Mouse (Mus musculus) right cerebral cortex, postnatal 4 days (tissue): ENCODE measurements around the gene Lingo4.

Experiments
- DNase-seq: peaks from one replicate; pipeline ENCODE4 v3.0.0-alpha.2; 2022

Gene Lingo4

GRCm38 (mm10) chr3:94388047-94388446 lies 10.3 kb upstream of the Lingo4 start:
- no peak for DNase-seq

GRCm38 (mm10) chr3:94389420-94389819 lies 8.9 kb upstream of the Lingo4 start:
- no peak for DNase-seq

GRCm38 (mm10) chr3:94391001-94391400 lies 7.3 kb upstream of the Lingo4 start:
- DNase-seq = no peak

DNA sequence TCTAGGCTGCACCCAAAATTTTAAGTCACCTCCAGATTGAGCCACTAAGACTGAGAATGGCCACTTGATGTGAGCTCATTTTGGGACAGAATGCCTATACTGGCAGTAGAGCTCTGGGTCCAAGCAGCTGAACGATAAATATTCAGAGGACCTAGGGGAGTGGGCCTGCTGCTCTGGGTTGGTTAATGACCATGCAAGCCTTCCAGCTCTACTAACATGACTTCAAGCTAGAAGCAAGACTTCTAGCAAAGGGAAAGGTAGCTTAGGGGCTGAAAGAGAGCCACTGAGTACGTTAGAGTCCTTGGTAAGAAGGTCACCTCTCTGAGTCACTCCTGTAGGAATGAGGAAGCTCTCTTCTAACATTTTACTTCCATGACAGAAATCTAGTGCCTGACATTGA lies 6.2 kb upstream of the Lingo4 start:
- no peak for DNase-seq

GRCm38 (mm10) chr3:94393049-94393448 lies 5.3 kb upstream of the Lingo4 start:
- DNase-seq = no peak

- no peak for DNase-seq
These were observed 2.0 kb upstream of the Lingo4 start for GRCm38 (mm10) chr3:94396336-94396735.

DNA sequence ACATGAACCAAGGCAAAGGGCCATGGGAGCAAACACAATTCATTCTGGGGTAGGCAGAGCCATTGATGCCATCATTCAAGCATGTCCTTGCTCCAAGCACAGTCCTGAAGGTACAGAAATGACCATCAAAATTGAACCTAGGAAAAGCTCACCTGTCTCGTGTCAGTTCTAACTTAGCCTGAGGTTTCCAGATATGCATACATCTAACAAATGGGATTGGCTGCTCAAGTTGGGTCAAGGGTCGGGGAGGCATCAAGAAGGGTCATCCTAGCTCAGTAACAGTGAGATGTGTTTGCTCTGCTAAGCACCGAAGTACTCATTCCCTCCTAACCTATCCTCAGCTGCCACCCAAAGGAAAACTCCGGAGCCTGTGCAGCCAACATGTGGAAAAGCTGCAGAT lies 1.5 kb upstream of the Lingo4 start:
- DNase-seq = no peak

DNA sequence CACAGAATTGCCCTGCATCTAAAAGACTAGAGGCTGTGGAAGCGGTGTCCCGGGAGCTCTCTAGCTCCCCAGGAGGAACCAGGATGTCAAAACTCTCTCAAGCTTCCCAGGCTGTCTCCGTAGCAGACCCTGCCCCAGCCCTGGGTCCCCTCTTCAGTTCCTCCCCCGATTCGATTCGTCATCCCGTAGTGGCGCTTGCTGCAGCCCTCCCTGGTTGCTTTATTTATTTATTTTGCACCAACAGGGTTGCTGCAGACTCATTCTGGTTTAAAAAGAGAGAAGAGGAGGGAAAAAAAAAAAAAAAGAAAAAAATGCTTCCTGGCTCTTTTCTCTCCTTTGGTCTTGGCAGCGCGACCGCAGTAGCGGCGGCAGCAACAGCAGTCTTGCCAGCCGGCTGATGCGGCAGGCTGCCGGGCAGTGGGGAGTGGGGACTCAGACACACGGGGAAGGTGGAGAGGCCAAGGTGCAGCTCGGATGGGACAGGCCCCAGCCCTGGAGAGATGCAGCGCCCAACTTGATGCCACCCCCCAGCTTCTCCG lies 695 bp downstream of the Lingo4 start:
- peak; percentile 47 for DNase-seq

DNA sequence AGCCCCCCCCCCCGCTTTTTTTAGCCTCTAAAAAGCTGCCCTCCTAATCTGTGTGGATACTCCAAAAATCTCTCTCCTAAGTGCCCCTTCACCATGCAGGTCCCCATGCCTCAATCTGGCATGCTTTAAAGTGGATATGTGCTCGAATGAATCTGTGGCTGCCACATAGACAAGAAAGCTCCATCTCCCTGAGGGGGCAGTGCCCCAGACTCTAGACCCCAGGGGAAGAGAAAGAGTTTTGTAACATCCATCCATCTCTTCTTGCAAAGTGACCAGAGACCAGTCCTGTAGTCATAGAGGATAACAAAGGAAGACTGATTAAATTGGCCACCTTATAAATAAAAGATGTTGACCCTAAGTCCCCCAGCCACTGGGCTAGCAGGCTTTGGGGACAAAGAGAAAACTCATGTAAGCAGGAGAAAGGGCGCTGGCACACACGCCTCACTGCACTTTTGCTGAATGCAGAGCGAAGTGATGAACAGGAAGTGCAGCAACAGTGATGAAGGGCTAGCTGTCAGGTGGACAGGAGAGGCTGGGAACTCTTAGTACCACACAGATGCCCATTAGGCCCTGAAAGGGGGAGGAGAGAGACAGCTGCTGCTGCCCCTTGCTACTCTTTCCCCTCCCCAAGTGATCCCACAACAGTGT lies 1.5 kb downstream of the Lingo4 start:
- no peak for DNase-seq

DNA sequence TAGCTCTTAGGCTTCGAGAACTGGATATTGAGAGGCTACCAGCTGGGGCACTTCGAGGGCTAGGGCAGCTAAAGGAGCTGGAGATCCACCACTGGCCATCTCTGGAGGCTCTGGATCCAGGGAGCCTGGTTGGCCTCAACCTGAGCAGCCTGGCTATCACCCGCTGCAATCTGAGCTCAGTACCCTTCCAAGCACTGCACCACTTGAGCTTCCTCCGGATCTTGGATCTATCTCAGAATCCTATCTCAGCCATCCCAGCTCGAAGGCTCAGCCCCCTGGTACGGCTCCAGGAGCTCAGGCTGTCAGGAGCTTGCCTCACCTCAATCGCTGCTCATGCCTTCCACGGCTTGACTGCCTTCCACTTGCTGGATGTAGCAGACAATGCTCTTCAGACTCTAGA lies 4.1 kb downstream of the Lingo4 start:
- DNase-seq = no peak

GRCm38 (mm10) chr3:94404366-94405054 lies 6.2 kb downstream of the Lingo4 start:
- DNase-seq = peak; percentile 11

DNA sequence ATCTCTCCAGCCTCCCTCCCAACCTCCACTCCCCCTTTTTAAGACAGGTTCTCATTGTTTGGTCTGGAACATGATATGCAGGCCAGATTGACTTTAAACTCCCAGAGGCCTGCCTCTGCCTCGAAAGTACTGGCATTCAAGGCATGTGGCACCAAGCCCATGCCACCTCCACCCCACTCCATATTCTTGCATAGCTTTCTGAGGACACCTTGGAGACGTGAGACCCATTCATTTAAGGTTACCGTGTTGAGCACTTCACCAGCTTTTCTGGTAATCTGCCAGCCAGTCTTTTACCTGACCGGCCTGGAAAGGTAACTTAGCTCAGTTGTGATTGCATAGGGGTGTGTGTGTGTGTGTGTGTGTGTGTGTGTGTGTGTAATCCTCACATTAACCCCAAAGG lies 7.2 kb downstream of the Lingo4 start:
- no peak for DNase-seq

- no peak for DNase-seq
These were observed 14.2 kb downstream of the Lingo4 start for GRCm38 (mm10) chr3:94412530-94412929.

- peak; percentile 95 for DNase-seq
These were observed 14.8 kb downstream of the Lingo4 start, which contains the start of gene Tdrkh for GRCm38 (mm10) chr3:94413031-94413679. Gene Tdrkh (plus strand): TSS chr3:94413273.

- DNase-seq = no peak
These were observed 32.7 kb downstream of the Lingo4 start for GRCm38 (mm10) chr3:94430980-94431379.

DNA sequence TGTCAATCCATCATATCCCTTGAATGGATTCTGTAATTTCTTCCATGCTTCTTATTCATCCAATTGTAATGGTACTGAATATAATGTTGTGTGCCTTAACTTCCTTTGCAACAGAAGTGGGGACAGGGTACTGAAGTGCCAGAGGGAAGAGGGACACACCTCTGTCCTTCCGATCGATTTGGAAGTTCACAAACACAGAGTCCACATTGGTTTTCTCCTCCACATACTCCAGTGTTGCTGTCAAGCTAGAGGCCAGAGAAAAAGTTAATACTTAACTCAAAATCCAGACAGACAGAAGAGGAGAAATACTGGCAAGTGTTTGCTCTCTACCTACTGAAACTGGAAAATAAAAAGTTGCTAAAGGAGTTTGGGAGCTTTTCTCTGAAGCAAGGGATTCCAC lies 36.0 kb downstream of the Lingo4 start:
- no peak for DNase-seq

- DNase-seq = no peak
These were observed 38.1 kb downstream of the Lingo4 start for GRCm38 (mm10) chr3:94436420-94436819.

GRCm38 (mm10) chr3:94441182-94441581 lies 42.9 kb downstream of the Lingo4 start:
- no peak for DNase-seq

DNA sequence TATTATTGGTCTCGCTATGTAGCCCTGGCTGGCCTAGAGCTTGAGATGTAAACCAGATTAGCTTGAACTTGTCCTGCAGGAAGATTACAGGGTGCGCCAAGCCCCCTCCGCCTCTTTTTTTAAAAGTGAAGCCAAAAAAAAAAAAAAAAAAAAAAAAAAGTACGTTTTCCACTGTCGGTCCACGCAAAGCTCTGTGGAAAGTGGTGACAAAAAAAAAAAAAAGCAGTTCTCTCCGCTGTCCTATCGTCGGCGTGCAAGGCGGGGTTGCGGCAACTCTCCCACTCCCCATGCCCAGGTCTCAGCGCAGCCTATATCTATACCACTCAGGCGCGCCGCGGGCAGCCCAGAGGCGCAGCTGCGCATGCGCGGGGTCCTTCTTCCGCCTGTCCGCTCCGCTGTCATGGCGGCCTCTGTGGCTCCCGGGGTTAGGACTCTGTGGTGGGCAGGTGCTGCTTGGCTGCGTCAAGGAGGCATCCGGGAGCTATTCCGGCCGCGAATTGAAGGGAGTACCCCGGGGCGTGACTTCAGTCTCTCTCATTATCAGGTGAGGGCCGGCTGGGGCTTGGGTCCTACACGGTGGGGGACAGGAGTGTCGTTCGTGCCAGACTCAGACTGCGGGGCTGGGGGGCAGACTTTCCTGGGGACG lies 44.8 kb downstream of the Lingo4 start, which contains the start of gene Mrpl9:
Mrpl9 (plus strand) TSS at position 368 of the 646 bp plus-strand sequence.
- peak; percentile 97 for DNase-seq

DNA sequence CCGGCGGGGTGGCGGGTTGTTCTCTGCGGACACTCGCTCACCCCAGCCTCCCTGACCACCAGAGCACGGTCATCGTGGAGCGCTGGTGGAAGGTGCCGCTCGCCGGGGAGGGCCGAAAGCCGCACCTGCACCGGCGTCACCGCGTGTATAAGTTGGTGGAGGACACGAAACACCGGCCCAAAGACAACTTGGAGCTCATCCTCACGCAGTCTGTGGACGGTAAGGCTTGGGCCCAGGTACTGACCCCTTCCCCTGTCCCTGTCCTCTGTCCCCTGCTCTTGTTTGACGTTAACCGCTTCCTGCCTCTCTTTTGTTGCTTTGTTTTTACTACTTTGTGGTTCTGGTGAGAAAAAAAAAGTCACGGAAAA lies 45.3 kb downstream of the Lingo4 start, which contains the start of gene Oaz3:
Oaz3 (minus strand) TSS at position 319 of the 368 bp plus-strand sequence.
- DNase-seq = no peak

GRCm38 (mm10) chr3:94449377-94449776 lies 51.1 kb downstream of the Lingo4 start:
- DNase-seq = no peak
